Mouse (Mus musculus): Measurements from ENCODE around the gene Ndufb8.

Gene Ndufb8

DNA sequence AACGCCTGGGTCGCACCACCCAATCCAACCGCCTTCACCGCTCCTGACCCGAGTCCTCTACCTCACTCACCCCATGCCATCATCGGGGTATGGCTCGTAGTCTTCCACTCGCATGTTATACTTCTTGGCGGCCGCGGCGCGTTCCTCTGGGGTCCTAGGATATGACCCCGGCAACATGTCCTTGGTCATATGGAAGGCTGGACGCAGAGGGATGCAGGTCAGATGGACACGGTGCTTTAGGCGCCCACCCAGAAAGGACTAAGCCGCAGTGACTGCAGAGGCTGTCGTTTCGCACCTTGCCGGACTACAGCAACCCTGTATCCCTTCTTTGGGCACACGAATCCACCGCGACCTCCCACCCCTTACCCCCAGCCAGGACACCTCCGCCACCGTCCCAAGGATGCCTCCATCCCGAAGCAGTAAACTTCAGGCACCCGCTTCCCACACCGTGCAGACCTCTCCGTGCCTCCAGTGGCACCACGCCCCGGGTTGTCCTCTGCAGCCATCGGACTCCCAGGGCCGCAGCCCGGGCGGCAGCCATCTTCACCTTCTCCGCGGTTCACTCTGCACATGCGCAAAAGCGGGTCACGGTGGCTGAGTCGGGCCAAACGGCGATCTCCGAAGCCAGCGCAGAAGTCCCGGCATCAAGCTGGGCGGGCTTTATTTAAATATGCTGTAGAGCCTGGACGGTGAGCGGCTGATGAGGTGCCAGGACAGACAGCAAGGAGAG lies at the start of gene Ndufb8:
Ndufb8 (minus strand) TSS at position 580 of the 730 bp plus-strand sequence.
- peak; percentile 93 for DNase-seq

GRCm38 (mm10) chr19:44594180-44594579 lies 38.9 kb upstream of the Ndufb8 start:
- DNase-seq, result no peak

- DNase-seq, result no peak
Measured at GRCm38 (mm10) chr19:44591638-44592037, 36.4 kb upstream of the Ndufb8 start.

GRCm38 (mm10) chr19:44590992-44591391 lies 35.8 kb upstream of the Ndufb8 start:
- DNase-seq, result no peak

GRCm38 (mm10) chr19:44589591-44590223 lies 34.5 kb upstream of the Ndufb8 start:
- DNase-seq, result no peak

DNA sequence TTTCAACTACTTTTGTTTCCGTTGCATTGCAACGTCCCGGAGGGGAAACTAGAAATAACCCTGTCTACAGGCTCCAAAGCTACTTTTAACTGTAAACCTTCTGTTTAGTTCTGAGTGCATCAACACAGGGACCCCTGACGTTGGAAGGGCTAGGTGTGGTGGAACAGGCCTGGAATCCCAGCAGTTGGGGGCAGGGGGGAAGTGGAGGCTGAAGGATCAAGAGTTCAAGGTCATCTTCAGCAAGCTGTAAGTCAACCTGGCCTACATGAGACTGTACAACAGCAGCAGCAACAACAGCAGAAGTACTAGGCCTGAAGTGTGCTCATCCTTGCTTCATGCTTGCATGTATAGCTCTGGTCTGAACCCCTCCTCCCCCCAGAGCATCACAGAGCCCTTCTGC lies 32.8 kb upstream of the Ndufb8 start:
- no peak for DNase-seq

- DNase-seq, result peak; percentile 85
Measured at GRCm38 (mm10) chr19:44582638-44583309, 27.5 kb upstream of the Ndufb8 start.

DNA sequence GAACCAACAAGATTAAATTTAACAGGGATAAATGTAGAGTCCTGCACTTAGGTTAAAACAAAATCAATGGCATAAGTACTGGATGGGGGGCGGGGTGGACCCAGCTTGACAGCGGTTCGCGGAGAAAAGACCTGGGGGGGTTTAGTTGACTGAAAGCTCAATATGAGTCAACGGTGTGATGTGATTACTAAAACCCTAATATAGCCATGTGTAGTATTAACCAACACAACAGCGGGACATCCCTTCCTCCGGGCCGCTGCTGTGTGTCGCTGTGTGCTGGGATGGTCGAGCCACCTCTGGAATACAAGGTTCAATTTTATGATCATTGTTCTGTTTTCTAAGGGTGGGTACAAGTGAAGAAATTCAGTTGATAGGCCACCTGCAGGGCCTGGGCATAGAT lies 26.9 kb upstream of the Ndufb8 start:
- no peak for DNase-seq

GRCm38 (mm10) chr19:44578038-44578437 lies 22.8 kb upstream of the Ndufb8 start:
- no peak for DNase-seq

- no peak for DNase-seq
Measured at GRCm38 (mm10) chr19:44576275-44576674, 21.0 kb upstream of the Ndufb8 start.

DNA sequence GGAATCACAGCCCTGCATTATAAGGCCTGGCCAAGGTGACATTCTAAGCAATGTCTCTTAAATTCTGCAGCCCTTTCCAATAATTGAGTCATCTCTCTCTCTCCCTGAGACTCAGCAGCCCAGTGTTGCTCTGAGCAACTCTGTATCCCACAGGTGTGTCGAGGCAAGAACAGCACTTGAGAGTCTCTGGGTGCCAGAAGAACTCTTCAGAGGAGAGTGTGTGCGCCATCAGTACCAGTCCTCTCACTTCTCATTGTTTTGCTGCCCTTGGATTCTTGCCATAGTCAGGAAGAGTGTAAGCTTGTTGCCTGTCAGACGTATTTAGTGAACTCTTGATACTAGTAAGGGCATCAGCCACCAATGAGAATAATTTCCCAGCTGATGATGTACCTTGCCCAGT lies 12.5 kb upstream of the Ndufb8 start:
- no peak for DNase-seq

GRCm38 (mm10) chr19:44564006-44564405 lies 8.8 kb upstream of the Ndufb8 start:
- DNase-seq, result no peak

GRCm38 (mm10) chr19:44562652-44563206 lies 7.5 kb upstream of the Ndufb8 start, which contains the start of gene Hif1an:
Gene Hif1an (plus strand): TSS chr19:44562850.
- DNase-seq, result peak; percentile 97

DNA sequence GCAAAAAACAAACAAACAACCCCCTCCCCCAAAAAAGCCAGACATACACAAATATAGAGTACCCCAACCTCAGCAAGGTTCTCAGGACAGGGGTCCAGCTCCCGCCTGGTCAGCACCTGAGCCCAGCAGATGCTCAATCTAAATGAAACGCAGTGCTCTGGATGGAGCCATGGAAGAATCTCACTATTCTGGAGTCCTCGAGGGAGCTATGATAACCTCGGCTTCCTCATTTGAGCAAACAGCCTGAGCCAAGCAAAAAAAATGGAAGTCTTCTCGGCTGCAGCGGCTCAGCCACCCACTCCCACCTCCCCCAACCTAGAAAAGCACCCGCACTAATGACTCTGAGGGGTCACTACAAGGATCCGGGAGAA lies 765 bp downstream of the Ndufb8 start:
- DNase-seq, result no peak

GRCm38 (mm10) chr19:44553286-44553685 lies 2.0 kb downstream of the Ndufb8 start:
- peak; percentile 68 for DNase-seq

- DNase-seq, result no peak
Measured at GRCm38 (mm10) chr19:44552731-44553130, 2.5 kb downstream of the Ndufb8 start, which contains the start of gene Gm20538. Gene Gm20538 (minus strand): TSS chr19:44552831.

DNA sequence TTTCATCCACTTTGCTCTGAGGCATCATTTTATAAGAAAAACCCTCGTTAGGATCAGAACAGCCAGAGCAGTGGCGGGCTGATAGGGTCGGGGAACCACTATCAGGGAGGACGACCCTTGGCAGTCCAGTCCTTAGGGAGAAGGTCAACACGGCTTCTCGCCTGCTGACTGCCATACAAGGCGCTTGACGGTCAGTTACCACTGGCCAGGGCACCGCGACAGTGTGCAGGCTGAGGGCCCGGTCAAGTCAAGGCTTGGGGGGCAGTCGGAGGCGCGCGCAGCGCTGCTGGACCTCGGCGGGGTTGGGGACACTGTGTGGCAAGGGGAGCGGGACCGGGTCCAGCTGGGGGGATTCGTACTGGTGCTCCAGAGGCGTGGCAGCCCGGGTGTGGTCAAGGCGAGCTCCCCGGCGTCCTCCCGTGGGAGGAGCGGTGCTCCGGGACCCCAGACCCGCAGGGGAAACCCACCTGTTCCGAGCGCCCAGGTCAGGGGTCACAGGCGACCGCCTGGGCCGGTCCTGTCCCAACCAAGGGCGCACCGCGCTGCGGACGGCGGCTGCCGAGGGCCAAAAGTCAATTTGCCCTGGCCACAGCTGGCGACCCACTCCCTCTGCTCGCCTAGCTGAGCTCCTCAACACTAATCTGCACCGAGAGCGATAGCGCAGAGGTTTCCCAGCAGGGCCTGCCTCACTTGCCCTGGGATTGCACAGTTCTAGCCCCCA lies 9.8 kb downstream of the Ndufb8 start, which contains the start of gene Sec31b:
Sec31b (minus strand) TSS at position 544 of the 721 bp plus-strand sequence.
- DNase-seq, result peak; percentile 58

- peak; percentile 56 for DNase-seq
Measured at GRCm38 (mm10) chr19:44544775-44545174, 10.5 kb downstream of the Ndufb8 start.

DNA sequence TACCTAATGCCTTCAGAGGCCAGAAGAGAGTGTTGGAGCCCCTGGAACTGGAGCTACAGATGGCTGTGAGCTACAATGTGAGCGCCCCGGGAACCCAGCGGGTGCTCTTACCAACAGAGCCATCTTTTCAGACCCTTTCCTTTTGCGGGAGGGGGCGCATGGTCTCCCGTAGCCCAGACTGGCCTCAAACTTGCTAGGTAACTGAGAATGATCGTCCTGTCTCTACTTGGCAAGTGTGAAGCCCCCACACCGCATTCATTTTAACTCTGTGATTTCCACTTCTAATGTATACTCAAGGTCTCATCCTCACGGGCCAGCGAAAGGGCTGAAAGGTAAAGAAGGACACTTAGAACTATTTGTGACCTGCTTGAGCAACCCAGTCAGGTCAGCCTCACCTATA lies 10.9 kb downstream of the Ndufb8 start:
- no peak for DNase-seq

- DNase-seq, result no peak
Measured at GRCm38 (mm10) chr19:44542694-44543178, 12.5 kb downstream of the Ndufb8 start.

GRCm38 (mm10) chr19:44537416-44537815 lies 17.8 kb downstream of the Ndufb8 start:
- no peak for DNase-seq

DNA sequence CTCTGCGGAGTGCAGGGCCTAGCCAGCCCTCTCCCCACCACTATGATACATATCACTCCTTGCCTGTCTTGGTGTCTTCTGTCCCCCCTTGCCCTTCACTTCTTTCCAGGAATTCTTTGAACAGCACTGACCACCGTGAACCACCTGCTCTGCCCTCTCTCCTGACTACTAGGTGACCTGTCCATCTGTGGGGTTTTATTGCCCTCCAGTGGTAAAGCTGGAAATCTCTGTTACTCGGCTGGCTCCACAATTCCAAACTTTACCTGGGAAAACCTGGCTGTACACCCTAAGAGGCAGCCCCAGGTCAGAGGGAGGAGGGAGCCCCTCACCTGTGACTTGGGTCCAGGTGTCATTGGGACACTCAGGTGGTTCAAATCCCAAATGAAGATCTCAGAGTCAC lies 19.9 kb downstream of the Ndufb8 start:
- DNase-seq, result no peak

GRCm38 (mm10) chr19:44530018-44530417 lies 25.2 kb downstream of the Ndufb8 start:
- no peak for DNase-seq
